Mouse (Mus musculus) lung, postnatal 36 days (tissue): ENCODE results near the gene Alox12.

Experiments
- DNase-seq: peaks from one replicate; pipeline ENCODE4 v3.0.0; 2022; ENCODE audit warnings: mixed read lengths

Alox12 gene

DNA sequence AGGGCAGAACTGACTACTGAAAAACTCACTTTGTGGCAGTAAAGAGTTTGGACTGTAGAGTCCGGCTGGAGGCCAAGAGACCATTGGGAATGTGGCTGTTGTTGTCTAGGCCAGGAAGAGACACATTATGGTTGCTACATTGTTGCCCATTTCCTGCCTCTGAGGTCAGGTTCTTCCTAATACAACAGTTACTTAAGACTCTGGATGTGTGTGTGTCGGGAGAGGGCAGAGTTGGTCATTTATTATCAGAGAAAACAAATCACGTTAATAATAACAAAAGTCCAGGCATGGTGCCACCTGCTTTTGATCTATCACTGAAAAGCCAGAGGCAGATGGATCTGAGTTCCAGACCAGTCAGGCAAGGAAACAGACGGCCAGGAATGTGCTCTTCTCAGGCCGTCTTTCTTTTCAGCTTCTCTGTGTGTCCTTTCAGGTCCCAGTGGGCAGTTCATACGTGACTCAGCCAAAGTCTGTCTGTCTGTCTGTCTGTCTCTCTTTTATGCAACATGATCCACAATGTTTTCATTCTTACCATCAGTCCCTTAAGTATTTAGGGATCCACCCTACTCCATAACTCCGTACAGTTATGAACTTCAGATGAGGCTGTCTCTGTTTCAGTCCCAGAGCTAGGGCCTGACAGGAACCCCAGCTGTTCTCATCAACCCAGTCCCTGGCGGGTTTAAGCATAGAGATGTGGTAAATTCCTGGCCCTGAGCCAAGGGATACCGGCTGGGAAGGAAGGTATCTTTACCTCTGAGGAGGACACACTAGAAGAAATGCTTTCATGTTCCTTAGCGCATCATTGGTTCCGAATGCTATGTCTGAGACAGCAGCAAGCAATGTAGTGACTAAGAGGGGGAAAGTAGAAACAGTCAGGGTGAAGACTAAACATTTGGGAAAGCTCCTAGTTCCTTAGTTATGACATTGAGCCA is 61.5 kb downstream of the Alox12 start:
- peak; percentile 80 for DNase-seq

- no peak for DNase-seq
These were observed 63.0 kb downstream of the Alox12 start for GRCm38 (mm10) chr11:70192157-70192556.
